In genomic region chr11:3483980-3484642, GRCm38 (mm10) we compare ENCODE assay signal across 11 mouse cellular contexts. TPM values are rescaled to one million over a fixed set of nuclear protein-coding genes. Genes with fewer than 3 reads are reported as not detected.
A peak's percentile ranks its signal among the peaks of the same experiment; 100 is the strongest.
DNase-seq lines count a peak whose midpoint lies in the region; ATAC-seq and TF ChIP-seq lines count a peak whose summit lies in the region.
"Had no signal": no experiment of that assay in that cellular context is flagged by ENCODE, and none has a peak within 500 bp of the region (broad histone marks: within the 10 kb centered on the region; RNA-seq: fewer than 3 reads in every experiment).

No protein-coding gene starts in this region.

- 56% methylated on average over 11 of the region's 11 CpGs for WGBS in kidney, embryonic 15.5 days
- 88% methylated on average over 11 of the region's 11 CpGs for WGBS in thymus, adult 2 months

- no peaks in the 10 kb centered on the region for H3K36me3 ChIP-seq in kidney, embryonic 15.5 days
- no peaks in the 10 kb centered on the region for H3K36me3 ChIP-seq in thymus, adult 2 months (ENCODE audit: control insufficient read depth, insufficient read depth, low read length)

- H3K27ac ChIP-seq in kidney, embryonic 15.5 days, result 0 out of 2 replicates have a peak overlapping the region, but pooled peaks have one; percentile 18
- peak overlapping the region; percentile 87 for H3K27ac ChIP-seq in cortical plate, adult 2 months (ENCODE audit: insufficient read depth, low read length)
- H3K27ac ChIP-seq in thymus, adult 2 months (ENCODE audit: control insufficient read depth, insufficient read depth, low read length), result no peak overlapping the region
- H3K27ac ChIP-seq: macrophage had no signal

- no peaks in the 10 kb centered on the region for H3K27me3 ChIP-seq in kidney, embryonic 15.5 days
- H3K27me3 ChIP-seq in thymus, adult 2 months (ENCODE audit: control insufficient read depth, insufficient read depth, low read length), result no peaks in the 10 kb centered on the region

- DNase-seq in kidney, adult 8-10 months, result no peak
- DNase-seq in adrenal gland, postnatal 14 days, result peak; percentile 41
- DNase-seq in left cerebral cortex, postnatal 25 days (ENCODE audit: low spot score in 2 of 2), result peak; percentile 42 to 49
- no peak for DNase-seq in thymus, postnatal 4 days
- DNase-seq in thymus, adult 2 months, result no peak
- DNase-seq: heart, postnatal 14 days had no signal

- no peak overlapping the region for H3K9ac ChIP-seq in kidney, embryonic 15.5 days

- no peak for ATAC-seq in kidney, embryonic 15.5 days (replicated peaks; ENCODE audit: low FRiP score)
- ATAC-seq: activated CD4-positive, CD25-positive, alpha-beta regulatory T cell, adult 4 months had no signal

- no peaks in the 10 kb centered on the region for H3K9me3 ChIP-seq in kidney, embryonic 15.5 days (replicated peaks)

- TF ChIP-seq CTCF in cortical plate, adult 2 months (IDR thresholded peaks at IDR 0.05; ENCODE audit: extremely low read depth, insufficient read depth, low read length), result no peak
- no peak for TF ChIP-seq CTCF in thymus, adult 2 months (IDR thresholded peaks at IDR 0.05; ENCODE audit: borderline replicate concordance, control insufficient read depth, extremely low read depth, insufficient read depth, low read length, poor library complexity)

- H3K4me1 ChIP-seq in kidney, embryonic 15.5 days, result peaks cover 5% of the 10 kb centered on the region; the same call in 1 of the 2 replicates
- peaks cover 1% of the 10 kb centered on the region; the same call in 1 of the 2 replicates for H3K4me1 ChIP-seq in cortical plate, adult 2 months (ENCODE audit: control insufficient read depth, insufficient read depth, low read length)
- H3K4me1 ChIP-seq in thymus, adult 2 months (replicated peaks; ENCODE audit: control insufficient read depth, insufficient read depth, low read length), result no peaks in the 10 kb centered on the region

- peak; percentile 49; the same call in 1 of the 2 replicates for TF ChIP-seq POLR2A in cortical plate, adult 2 months (IDR thresholded peaks at IDR 0.05; ENCODE audit: extremely low read depth, insufficient read depth, low read length)
- TF ChIP-seq POLR2A in thymus, adult 2 months (IDR thresholded peaks at IDR 0.05; ENCODE audit: control insufficient read depth, extremely low read depth, insufficient read depth, low read length, poor library complexity), result no peak

- no peak overlapping the region for H3K4me2 ChIP-seq in kidney, embryonic 15.5 days

- no peak overlapping the region for H3K4me3 ChIP-seq in kidney, embryonic 15.5 days (replicated peaks)
- H3K4me3 ChIP-seq in cortical plate, adult 2 months (ENCODE audit: insufficient read depth, low read length), result no peak overlapping the region
- no peak overlapping the region for H3K4me3 ChIP-seq in thymus, adult 2 months (ENCODE audit: control insufficient read depth, insufficient read depth, low read length)

- intact Hi-C loops in left cerebral cortex, postnatal 25 days (cut with DNase I), result no loop called here

RNA-seq across cellular contexts. Expression of gene Pla2g3, which starts 4.0 kb away (rescaled TPM):
- polyA plus RNA-seq in kidney, embryonic 15.5 days (2015; fragmentation: Nextera tagmentation; extraction: Ambion mirVana), result 0.44 and 0.60 TPM in 2 replicates
- total RNA-seq in adrenal gland, postnatal 14 days (2021), result 0.15 and 0.19 TPM in 2 replicates
- 2.6 and 2.9 TPM in 2 replicates for polyA plus RNA-seq in cortical plate, adult 2 months (2012; rRNA removed)
- 1 to 10 TPM; 2.6 to 3.2 TPM for total RNA-seq in left cerebral cortex, postnatal 25 days (2021)
- 1.6 and 1.9 TPM in 2 replicates for polyA plus RNA-seq in thymus, adult 2 months (2012; rRNA removed)
- total RNA-seq: gastrocnemius, adult 18-20 months had no signal
- polyA plus RNA-seq: macrophage had no signal

RNA-seq across cellular contexts. Expression of gene Inpp5j, which starts 20.5 kb away (rescaled TPM):
- polyA plus RNA-seq in kidney, embryonic 15.5 days (2015; fragmentation: Nextera tagmentation; extraction: Ambion mirVana), result 1.4 and 2.0 TPM in 2 replicates
- total RNA-seq in adrenal gland, postnatal 14 days (2021), result 0.75 and 0.82 TPM in 2 replicates
- 38.4 and 39.0 TPM in 2 replicates for polyA plus RNA-seq in cortical plate, adult 2 months (2012; rRNA removed)
- 10 to 100 TPM; 49.0 to 55.5 TPM for total RNA-seq in left cerebral cortex, postnatal 25 days (2021)
- 2.2 and 3.2 TPM in 2 replicates for polyA plus RNA-seq in thymus, adult 2 months (2012; rRNA removed)
- polyA plus RNA-seq: activated CD4-positive, CD25-positive, alpha-beta regulatory T cell, adult 4 months had no signal

RNA-seq across cellular contexts. Expression of gene Selenom, which starts 30.4 kb away (rescaled TPM):
- 105 and 112 TPM in 2 replicates for polyA plus RNA-seq in kidney, embryonic 15.5 days (2015; fragmentation: Nextera tagmentation; extraction: Ambion mirVana)
- total RNA-seq in adrenal gland, postnatal 14 days (2021), result 33.6 and 33.8 TPM in 2 replicates
- 243 and 244 TPM in 2 replicates for polyA plus RNA-seq in cortical plate, adult 2 months (2012; rRNA removed)
- total RNA-seq in left cerebral cortex, postnatal 25 days (2021), result 100 to 1,000 TPM; 142 to 145 TPM
- 24.5 and 40.8 TPM in 2 replicates for polyA plus RNA-seq in thymus, adult 2 months (2012; rRNA removed)

RNA-seq across cellular contexts. Expression of gene Rnf185, which starts 31.9 kb away (rescaled TPM):
- polyA plus RNA-seq in kidney, embryonic 15.5 days (2015; fragmentation: Nextera tagmentation; extraction: Ambion mirVana), result 35.5 and 37.0 TPM in 2 replicates
- 28.9 and 33.8 TPM in 2 replicates for total RNA-seq in adrenal gland, postnatal 14 days (2021)
- 28.7 and 29.3 TPM in 2 replicates for polyA plus RNA-seq in cortical plate, adult 2 months (2012; rRNA removed)
- 10 to 100 TPM; 27.5 to 29.2 TPM for total RNA-seq in left cerebral cortex, postnatal 25 days (2021)
- 23.2 and 25.7 TPM in 2 replicates for polyA plus RNA-seq in thymus, adult 2 months (2012; rRNA removed)

RNA-seq across cellular contexts. Expression of gene Smtn, which starts 56.3 kb away (rescaled TPM):
- polyA plus RNA-seq in kidney, embryonic 15.5 days (2015; fragmentation: Nextera tagmentation; extraction: Ambion mirVana), result 89.1 and 110 TPM in 2 replicates
- total RNA-seq in adrenal gland, postnatal 14 days (2021), result 56.2 and 69.1 TPM in 2 replicates
- 4.9 and 5.4 TPM in 2 replicates for polyA plus RNA-seq in cortical plate, adult 2 months (2012; rRNA removed)
- 1 to 10 TPM; 6.6 to 8.5 TPM for total RNA-seq in left cerebral cortex, postnatal 25 days (2021)
- 20.8 and 21.2 TPM in 2 replicates for polyA plus RNA-seq in thymus, adult 2 months (2012; rRNA removed)

Comparison
In these comparisons a context has a peak if more than half of its experiments do, and no peak if none do; other contexts are left out.
1. DNase-seq: peak in adrenal gland, postnatal 14 days (single experiment) and left cerebral cortex, postnatal 25 days (2 of 2); none in kidney, adult 8-10 months (0 of 2), thymus, postnatal 4 days (single experiment) and thymus, adult 2 months (single experiment).